8 mouse cellular contexts compared by ENCODE assay signal in the genomic region with DNA sequence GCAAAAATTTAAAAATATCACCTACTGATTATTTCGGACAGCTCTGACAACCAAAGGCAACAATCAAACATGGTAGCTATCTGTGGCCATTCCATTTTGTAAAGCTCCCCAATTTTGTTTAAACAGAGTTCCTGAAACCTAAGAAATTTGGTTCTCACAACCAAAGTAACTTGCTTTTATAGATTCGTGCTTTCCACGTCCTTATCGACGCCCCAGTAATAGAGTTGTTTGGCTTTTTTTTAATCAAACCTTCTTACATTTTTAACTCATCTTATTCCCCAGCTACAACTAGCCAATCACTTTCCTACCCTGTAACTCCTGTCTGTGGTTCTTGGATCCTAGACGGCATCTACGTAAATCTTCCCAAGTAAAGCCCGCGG. TPM values are rescaled to one million over a fixed set of nuclear protein-coding genes. Genes with fewer than 3 reads are reported as not detected.
DNase-seq lines count a peak whose midpoint lies in the region; ATAC-seq lines count a peak whose summit lies in the region.

No protein-coding gene starts in this region.

- peak overlapping the region; percentile 85 for H3K4me3 ChIP-seq in kidney, embryonic 15.5 days (replicated peaks)
- H3K4me3 ChIP-seq in brown adipose tissue, adult 24 weeks (ENCODE audit: insufficient read depth, low read depth, low read length) = peak overlapping the region; percentile 80
- peak overlapping the region; percentile 84 for H3K4me3 ChIP-seq in hindbrain, embryonic 15.5 days
- H3K4me3 ChIP-seq in midbrain, embryonic 16.5 days (ENCODE audit: low read depth, low read length) = peak overlapping the region; percentile 70

- peak overlapping the region; percentile 76 for H3K4me2 ChIP-seq in kidney, embryonic 15.5 days
- peak overlapping the region; percentile 64 for H3K4me2 ChIP-seq in hindbrain, embryonic 15.5 days
- peak overlapping the region; percentile 63 for H3K4me2 ChIP-seq in midbrain, embryonic 16.5 days (ENCODE audit: low read length)

- H3K27me3 ChIP-seq in kidney, embryonic 15.5 days = no peaks in the 10 kb centered on the region
- no peaks in the 10 kb centered on the region for H3K27me3 ChIP-seq in hindbrain, embryonic 15.5 days
- no peaks in the 10 kb centered on the region for H3K27me3 ChIP-seq in midbrain, embryonic 16.5 days (ENCODE audit: control insufficient read depth, insufficient read depth, low read depth, low read length)

- H3K4me1 ChIP-seq in kidney, embryonic 15.5 days = peaks cover 20% of the 10 kb centered on the region
- H3K4me1 ChIP-seq in brown adipose tissue, adult 24 weeks (ENCODE audit: control insufficient read depth, insufficient read depth, insufficient read length, low read length) = no peaks in the 10 kb centered on the region
- H3K4me1 ChIP-seq in hindbrain, embryonic 15.5 days (replicated peaks) = peaks cover 29% of the 10 kb centered on the region
- H3K4me1 ChIP-seq in midbrain, embryonic 16.5 days (ENCODE audit: control insufficient read depth, insufficient read depth, low read length) = peaks cover 14% of the 10 kb centered on the region

- H3K9me3 ChIP-seq in kidney, embryonic 15.5 days (replicated peaks) = no peaks in the 10 kb centered on the region
- H3K9me3 ChIP-seq in hindbrain, embryonic 15.5 days = no peaks in the 10 kb centered on the region
- 0 out of 2 replicates have a peak, but pooled peaks cover 2% of the 10 kb centered on the region for H3K9me3 ChIP-seq in midbrain, embryonic 16.5 days (replicated peaks; ENCODE audit: control insufficient read depth, low read length, poor library complexity, severe bottlenecking)

- DNase-seq in kidney, adult 11 months = no peak
- DNase-seq in right cerebral cortex, postnatal 25 days = no peak
- DNase-seq in gastrocnemius, postnatal 36 days = no peak
- DNase-seq in layer of hippocampus, adult 11-12 months (ENCODE audit: low spot score) = no peak

- intact Hi-C loops in gastrocnemius, postnatal 36 days (cut with DNase I) = no loop called here

- WGBS in kidney, embryonic 15.5 days = 11% methylated on average over 9 of the region's 9 CpGs
- WGBS in hindbrain, embryonic 15.5 days = 15% methylated on average over 9 of the region's 9 CpGs
- WGBS in midbrain, embryonic 16.5 days = 16% methylated on average over 9 of the region's 9 CpGs

- peak overlapping the region; percentile 96 for H3K27ac ChIP-seq in kidney, embryonic 15.5 days
- peak overlapping the region; percentile 62 for H3K27ac ChIP-seq in brown adipose tissue, adult 24 weeks (replicated peaks; ENCODE audit: low read depth, low read length)
- H3K27ac ChIP-seq in hindbrain, embryonic 15.5 days (replicated peaks) = peak overlapping the region; percentile 96
- H3K27ac ChIP-seq in midbrain, embryonic 16.5 days (ENCODE audit: low read length) = peak overlapping the region; percentile 97

- H3K9ac ChIP-seq in kidney, embryonic 15.5 days = peak overlapping the region; percentile 53
- peak overlapping the region; percentile 84 for H3K9ac ChIP-seq in hindbrain, embryonic 15.5 days
- peak overlapping the region; percentile 57 for H3K9ac ChIP-seq in midbrain, embryonic 16.5 days (ENCODE audit: low read depth, low read length)

- H3K36me3 ChIP-seq in kidney, embryonic 15.5 days = peaks cover 31% of the 10 kb centered on the region
- peaks cover 24% of the 10 kb centered on the region for H3K36me3 ChIP-seq in hindbrain, embryonic 15.5 days
- H3K36me3 ChIP-seq in midbrain, embryonic 16.5 days (ENCODE audit: control insufficient read depth, insufficient read depth, low read length) = peaks cover 16% of the 10 kb centered on the region

- no peak for ATAC-seq in kidney, embryonic 15.5 days (replicated peaks; ENCODE audit: low FRiP score)
- no peak for ATAC-seq in hindbrain, embryonic 15.5 days (ENCODE audit: low FRiP score, low read depth)
- ATAC-seq in midbrain, embryonic 16.5 days = peak; percentile 38

RNA-seq across cellular contexts. Expression of a gene that starts 0.5 kb away (rescaled TPM):
- 8.9 and 10.8 TPM in 2 replicates for polyA plus RNA-seq in kidney, embryonic 15.5 days (2015; fragmentation: Nextera tagmentation; extraction: Ambion mirVana)
- polyA plus RNA-seq in brown adipose tissue, adult 24 weeks (2012; ENCODE audit: insufficient read depth, insufficient read length, missing spikeins) = 4.0 and 6.3 TPM in 2 replicates
- polyA plus RNA-seq in hindbrain, embryonic 15.5 days (2015; fragmentation: Nextera tagmentation; extraction: Ambion mirVana) = 6.9 and 7.1 TPM in 2 replicates
- 6.2 and 7.5 TPM in 2 replicates for polyA plus RNA-seq in midbrain, embryonic 16.5 days (2015; fragmentation: Nextera tagmentation; extraction: Ambion mirVana)
- total RNA-seq in gastrocnemius, postnatal 36 days (2021) = 1 to 10 TPM; 3.8 to 5.7 TPM

RNA-seq across cellular contexts. Expression of a gene that starts 20.5 kb away (rescaled TPM):
- polyA plus RNA-seq in kidney, embryonic 15.5 days (2015; fragmentation: Nextera tagmentation; extraction: Ambion mirVana) = 60.6 and 62.4 TPM in 2 replicates
- polyA plus RNA-seq in brown adipose tissue, adult 24 weeks (2012; ENCODE audit: insufficient read depth, insufficient read length, missing spikeins) = 51.0 and 61.7 TPM in 2 replicates
- 15.5 and 16.4 TPM in 2 replicates for polyA plus RNA-seq in hindbrain, embryonic 15.5 days (2015; fragmentation: Nextera tagmentation; extraction: Ambion mirVana)
- 10.8 and 12.4 TPM in 2 replicates for polyA plus RNA-seq in midbrain, embryonic 16.5 days (2015; fragmentation: Nextera tagmentation; extraction: Ambion mirVana)
- total RNA-seq in gastrocnemius, postnatal 36 days (2021) = 10 to 100 TPM in 1 of 2 experiments, 1 to 10 TPM in 1; 8.2 to 17.1 TPM

RNA-seq across cellular contexts. Expression of a gene that starts 21.2 kb away (rescaled TPM):
- 21.4 and 27.5 TPM in 2 replicates for polyA plus RNA-seq in kidney, embryonic 15.5 days (2015; fragmentation: Nextera tagmentation; extraction: Ambion mirVana)
- polyA plus RNA-seq in brown adipose tissue, adult 24 weeks (2012; ENCODE audit: insufficient read depth, insufficient read length, missing spikeins) = 16.6 and 17.7 TPM in 2 replicates
- polyA plus RNA-seq in hindbrain, embryonic 15.5 days (2015; fragmentation: Nextera tagmentation; extraction: Ambion mirVana) = 21.8 and 27.3 TPM in 2 replicates
- polyA plus RNA-seq in midbrain, embryonic 16.5 days (2015; fragmentation: Nextera tagmentation; extraction: Ambion mirVana) = 21.1 and 22.4 TPM in 2 replicates
- 10 to 100 TPM; 18.6 to 19.6 TPM for total RNA-seq in gastrocnemius, postnatal 36 days (2021)
